Mouse (Mus musculus): Measurements from ENCODE around the gene Tbx1.

- no peak for TF ChIP-seq CTCF (IDR thresholded peaks at IDR 0.05; ENCODE audit: low read depth)
- no peak for TF ChIP-seq EP300 (IDR thresholded peaks at IDR 0.05; ENCODE audit: low read depth)
These were observed 37.9 kb upstream of the Tbx1 start for GRCm38 (mm10) chr16:18628206-18628947.

Data from liver, postnatal 0 days (tissue).